Mouse (Mus musculus) spleen, adult 2 months (tissue): ENCODE results near the gene Noxa1.

Source experiments
- CTCF ChIP-seq: fragments of 200-500 bp; IDR thresholded peaks from 2 replicates; pipeline ENCODE4 v1.5.1; 2011; ENCODE audit warnings: mild to moderate bottlenecking, inconsistent platforms; ENCODE audit not compliant: insufficient read depth, insufficient read length, insufficient replicate concordance; ENCODE audit errors: extremely low read depth
- POLR2A ChIP-seq: fragments of 200-500 bp; IDR thresholded peaks from 2 replicates; pipeline ENCODE4 v1.6.1; 2011; ENCODE audit warnings: low read depth, low read length, inconsistent platforms

DNA sequence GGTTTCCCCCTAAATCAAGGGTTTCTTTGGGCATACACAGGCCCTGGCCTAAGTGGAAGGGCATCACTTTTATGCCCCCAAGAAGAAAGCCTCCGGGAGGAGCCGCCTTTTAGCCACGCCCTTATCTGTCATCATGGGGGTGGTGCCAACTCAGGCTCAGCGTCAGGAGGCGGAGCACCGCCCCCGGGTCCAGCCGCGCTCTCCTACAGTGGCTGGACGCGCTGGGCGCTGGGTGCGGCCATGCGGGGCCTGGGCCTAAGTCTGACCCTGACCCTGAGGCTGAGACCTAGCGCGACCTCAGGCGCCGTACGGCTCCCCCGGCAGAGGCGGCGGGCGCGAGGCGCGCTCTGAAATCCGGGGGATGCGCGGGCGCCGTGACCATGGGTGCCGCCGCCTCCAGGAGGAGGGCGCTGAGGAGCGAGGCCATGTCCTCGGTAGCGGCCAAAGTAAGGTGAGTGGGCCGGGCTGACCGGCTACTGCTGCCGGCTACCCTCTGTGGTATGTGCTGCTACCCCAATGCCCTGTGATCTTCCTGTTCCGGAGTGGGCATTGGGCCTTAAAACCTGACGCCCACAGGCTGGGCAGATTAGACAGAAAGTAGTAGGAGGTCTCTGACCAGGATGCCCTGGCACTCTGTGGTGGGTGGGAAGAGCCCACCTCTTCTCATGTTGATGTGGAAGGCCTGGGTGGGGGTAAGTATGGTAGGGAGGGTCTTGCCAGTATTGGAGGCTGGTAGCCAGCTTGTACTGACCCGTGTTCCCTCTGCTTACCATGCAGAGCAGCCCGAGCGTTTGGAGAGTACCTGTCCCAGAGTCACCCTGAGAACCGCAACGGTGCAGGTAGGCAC lies 40.5 kb downstream of the Noxa1 start, which contains the start of gene Nsmf:
- TF ChIP-seq CTCF (no peak), POLR2A (peak; percentile 4; the same call in 1 of the 2 replicates)
